Mouse (Mus musculus) testis, adult 2 months (tissue): ENCODE measurements around the gene Lrmp. TPM values are rescaled to one million over a fixed set of nuclear protein-coding genes. Genes with fewer than 3 reads are reported as not detected.

Experiments used
- H3K27ac ChIP-seq: fragments of 200-500 bp; 2 replicates; pipeline ENCODE4 v1.5.1; 2012; ENCODE audit warnings: low read depth, low read length; ENCODE audit not compliant: control insufficient read depth, insufficient read depth
- H3K27me3 ChIP-seq: fragments of 200-500 bp; 2 replicates; pipeline ENCODE4 v1.6.1; 2012; ENCODE audit warnings: mild to moderate bottlenecking, low read length, moderate library complexity; ENCODE audit not compliant: control insufficient read depth, insufficient read depth
- H3K36me3 ChIP-seq: fragments of 200-500 bp; 2 replicates; pipeline ENCODE4 v1.6.1; 2012; ENCODE audit warnings: mild to moderate bottlenecking, low read length; ENCODE audit not compliant: control insufficient read depth, insufficient read depth
- H3K4me1 ChIP-seq: fragments of 200-500 bp; 2 replicates; pipeline ENCODE4 v1.6.1; 2012; ENCODE audit warnings: low read length; ENCODE audit not compliant: control insufficient read depth, insufficient read depth
- H3K4me3 ChIP-seq: fragments of 200-500 bp; 2 replicates; pipeline ENCODE4 v1.5.1; 2012; ENCODE audit warnings: low read depth, mild to moderate bottlenecking, low read length, moderate library complexity, mixed read lengths; ENCODE audit not compliant: control insufficient read depth
- CTCF ChIP-seq: fragments of 200-500 bp; IDR thresholded peaks from 2 replicates; pipeline ENCODE4 v1.5.1; 2012; ENCODE audit warnings: low read depth, mild to moderate bottlenecking, inconsistent platforms, low read length, moderate library complexity; ENCODE audit not compliant: control insufficient read depth, insufficient read depth, insufficient replicate concordance
- POLR2A ChIP-seq: fragments of 200-500 bp; IDR thresholded peaks from 2 replicates; pipeline ENCODE4 v1.6.1; 2012; ENCODE audit warnings: low read depth, mild to moderate bottlenecking, inconsistent platforms, low read length, moderate library complexity; ENCODE audit not compliant: control insufficient read depth
- polyA plus RNA-seq: library from polyadenylated mRNA; depleted of rRNA; stranded (reverse); fragments of >200 nt; gene quantifications from 2 replicates; pipeline ENCODE4 v1.2.3, GENCODE M21; 2012

The Lrmp gene
- polyA plus RNA-seq, 1 experiment, result 2.4 TPM

DNA sequence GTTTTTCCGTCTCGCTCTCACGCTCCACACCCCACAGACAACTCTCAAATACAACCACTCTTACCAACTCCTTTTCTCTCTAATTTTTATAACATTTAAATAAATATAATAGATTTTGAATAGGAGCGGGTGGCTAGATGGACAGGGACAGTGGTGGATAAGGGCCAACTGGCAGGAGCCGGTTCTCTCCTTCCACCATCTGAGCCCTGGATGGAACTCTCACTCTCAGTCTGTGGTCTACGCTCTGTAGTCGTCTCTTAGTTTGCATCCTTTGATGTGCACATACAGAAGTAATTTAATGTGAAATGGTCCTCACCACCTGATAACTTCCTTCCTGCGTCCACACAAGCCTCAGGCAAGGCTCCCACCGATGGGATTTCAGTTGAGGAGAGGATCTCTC lies 39.2 kb upstream of the Lrmp start:
- TF ChIP-seq POLR2A (no peak), CTCF (no peak)
- H3K4me3 ChIP-seq, result no peak overlapping the region
- H3K27me3 ChIP-seq, result no peaks in the 10 kb centered on the region
- H3K36me3 ChIP-seq, result no peaks in the 10 kb centered on the region
- peaks cover 3% of the 10 kb centered on the region; the same call in 1 of the 2 replicates for H3K4me1 ChIP-seq
- no peak overlapping the region for H3K27ac ChIP-seq

DNA sequence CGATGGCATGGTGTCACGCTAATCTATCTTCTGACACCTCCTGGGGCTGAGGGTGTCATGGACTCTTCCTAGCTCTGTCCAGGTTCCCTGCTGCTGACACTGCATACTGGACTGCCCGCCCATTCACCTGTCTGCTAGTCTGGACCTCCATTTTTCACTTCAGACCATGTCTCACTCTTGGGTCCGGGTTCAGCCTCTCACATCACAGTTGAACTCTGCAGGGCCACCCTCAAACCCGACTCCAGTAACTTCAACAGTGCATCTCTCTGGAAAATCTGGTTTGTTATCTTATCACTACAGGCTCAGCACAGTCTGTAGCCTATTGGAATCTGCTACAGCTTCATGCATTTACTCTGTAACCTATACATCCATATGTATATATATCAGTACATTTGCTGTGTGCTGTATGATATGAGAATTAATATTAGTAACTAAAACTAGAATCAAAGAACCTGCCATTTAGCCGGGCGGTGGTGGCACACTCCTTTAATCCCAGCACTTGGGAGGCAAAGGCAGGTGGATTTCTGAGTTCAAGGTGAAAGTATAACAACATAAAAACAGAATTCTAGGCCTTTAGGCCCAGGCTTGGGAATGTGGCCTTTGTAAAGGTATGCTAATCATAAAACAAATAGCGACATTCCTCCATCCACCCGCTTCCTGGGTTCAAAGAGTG lies 36.2 kb upstream of the Lrmp start:
- no peak overlapping the region for H3K4me3 ChIP-seq
- H3K4me1 ChIP-seq, result peaks cover 3% of the 10 kb centered on the region; the same call in 1 of the 2 replicates
- H3K27me3 ChIP-seq, result no peaks in the 10 kb centered on the region
- no peaks in the 10 kb centered on the region for H3K36me3 ChIP-seq
- TF ChIP-seq CTCF, result no peak
- TF ChIP-seq POLR2A, result no peak
- no peak overlapping the region for H3K27ac ChIP-seq

DNA sequence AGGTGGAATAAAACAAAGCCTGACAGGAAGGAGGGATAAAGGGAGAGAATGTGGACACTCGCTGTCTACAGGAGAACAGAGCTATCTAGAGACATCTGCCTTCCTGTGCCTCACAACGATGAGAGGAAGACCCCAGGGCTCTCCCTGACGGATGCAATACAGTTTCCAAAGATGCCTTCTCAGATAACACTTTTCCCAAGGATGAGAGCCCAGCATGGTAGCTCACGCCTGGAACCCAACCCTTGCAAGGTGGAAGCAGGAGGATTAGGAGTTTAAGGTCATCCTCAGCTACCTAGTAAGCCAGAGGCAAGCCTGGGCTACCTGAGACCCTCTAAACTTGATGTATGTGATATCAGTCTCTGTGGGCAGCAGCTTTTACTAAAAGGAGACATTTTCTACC lies 33.7 kb upstream of the Lrmp start:
- no peaks in the 10 kb centered on the region for H3K27me3 ChIP-seq
- H3K4me3 ChIP-seq, result no peak overlapping the region
- no peaks in the 10 kb centered on the region for H3K36me3 ChIP-seq
- H3K27ac ChIP-seq, result no peak overlapping the region
- H3K4me1 ChIP-seq, result no peaks in the 10 kb centered on the region
- no peak for TF ChIP-seq CTCF
- no peak for TF ChIP-seq POLR2A

DNA sequence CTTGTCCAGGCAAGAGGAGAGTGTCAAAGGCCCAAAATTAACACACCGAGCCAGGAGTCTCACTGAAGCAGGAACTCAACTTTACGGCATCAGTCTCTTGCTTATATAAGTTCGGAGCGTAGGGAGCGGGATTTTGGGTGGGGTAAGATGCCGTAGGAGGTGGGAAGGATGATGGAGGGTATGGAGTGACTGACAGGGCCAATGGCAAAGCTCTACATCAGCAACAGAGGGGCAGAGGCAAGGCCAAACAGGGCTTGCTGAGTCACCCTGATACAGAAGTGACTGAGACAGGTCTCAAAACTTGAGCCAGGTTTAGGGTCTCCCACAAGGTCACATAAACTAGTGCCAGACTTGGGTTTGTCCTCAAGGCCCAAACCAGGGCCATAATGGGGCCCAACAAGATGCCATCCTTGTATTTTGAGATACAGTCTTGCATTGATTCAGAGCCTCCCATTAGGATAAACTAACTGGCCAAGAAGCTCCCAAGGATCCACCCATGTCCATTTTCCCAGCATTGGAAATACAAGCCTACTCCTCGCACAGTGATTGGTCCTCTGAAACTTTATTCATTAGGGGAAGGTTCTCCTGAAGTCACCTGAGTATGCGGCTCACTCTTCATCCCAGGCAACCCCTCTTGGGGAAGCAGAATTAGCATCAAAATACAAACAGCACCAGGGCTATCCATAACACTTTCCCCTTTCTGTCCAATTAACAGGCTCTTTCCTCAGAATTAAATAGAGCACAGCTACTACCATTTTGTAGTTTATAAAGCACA lies 30.9 kb upstream of the Lrmp start:
- no peak overlapping the region for H3K27ac ChIP-seq

DNA sequence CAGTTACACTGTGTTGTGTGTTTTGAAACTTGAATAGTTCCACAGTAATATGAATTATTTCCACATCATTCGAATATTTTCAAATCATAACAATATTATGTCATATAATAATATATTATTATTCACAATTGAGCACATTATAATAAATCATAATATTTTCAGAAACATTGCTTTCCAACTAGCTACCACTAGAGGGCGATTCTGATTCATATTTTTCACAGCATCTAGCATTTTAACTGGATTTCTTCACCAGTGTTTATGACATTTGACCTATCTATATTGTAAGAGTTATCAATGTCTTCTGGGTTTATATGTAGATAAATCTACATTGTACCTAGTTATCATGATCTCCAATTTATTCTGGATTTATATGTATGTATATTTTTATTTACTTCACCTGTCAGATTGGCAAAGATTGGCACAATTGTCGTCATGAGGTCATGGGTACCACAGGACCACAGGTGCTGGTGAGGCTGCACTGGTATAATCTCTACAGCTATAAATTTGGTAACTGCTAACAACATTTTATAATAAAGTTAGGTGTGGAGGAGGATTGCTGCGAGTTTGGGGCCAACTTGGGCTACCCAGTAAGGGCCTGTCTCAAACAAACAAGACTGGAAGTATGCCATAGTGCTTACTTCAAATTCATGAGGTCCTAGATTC lies 26.9 kb upstream of the Lrmp start:
- Histone ChIP-seq H3K4me3 (no peak overlapping the region), H3K27ac (no peak overlapping the region), H3K4me1 (no peaks in the 10 kb centered on the region), H3K27me3 (no peaks in the 10 kb centered on the region), H3K36me3 (no peaks in the 10 kb centered on the region)
- no peak for TF ChIP-seq POLR2A
- no peak for TF ChIP-seq CTCF

More for the DNA sequence above, 30.9 kb upstream of the Lrmp start:
- Histone ChIP-seq H3K4me3 (no peak overlapping the region), H3K27me3 (no peaks in the 10 kb centered on the region), H3K4me1 (no peaks in the 10 kb centered on the region), H3K36me3 (no peaks in the 10 kb centered on the region)
- TF ChIP-seq POLR2A (no peak), CTCF (no peak)

DNA sequence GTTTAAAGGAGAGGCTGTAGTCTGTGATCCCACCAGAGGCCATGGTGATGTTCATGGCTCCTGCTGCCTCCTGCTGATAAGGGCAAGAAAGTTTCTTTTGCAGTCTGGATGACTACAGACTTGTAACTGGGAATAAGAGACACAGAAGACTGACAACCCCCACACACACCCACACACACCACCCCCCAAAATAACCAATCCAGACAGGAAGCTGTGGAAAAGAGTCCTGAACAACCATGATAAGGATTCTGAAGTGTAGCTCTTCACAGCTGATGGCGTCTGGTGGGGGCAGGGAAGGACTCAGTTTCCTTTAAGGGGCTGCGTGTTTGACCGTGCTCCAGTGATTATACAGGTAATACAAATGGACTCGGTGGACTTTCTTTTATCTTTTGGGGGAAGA lies 26.1 kb upstream of the Lrmp start:
- no peak overlapping the region for H3K4me3 ChIP-seq
- no peaks in the 10 kb centered on the region for H3K27me3 ChIP-seq
- H3K36me3 ChIP-seq, result no peaks in the 10 kb centered on the region
- no peaks in the 10 kb centered on the region for H3K4me1 ChIP-seq
- TF ChIP-seq CTCF (no peak), POLR2A (no peak)
- no peak overlapping the region for H3K27ac ChIP-seq

DNA sequence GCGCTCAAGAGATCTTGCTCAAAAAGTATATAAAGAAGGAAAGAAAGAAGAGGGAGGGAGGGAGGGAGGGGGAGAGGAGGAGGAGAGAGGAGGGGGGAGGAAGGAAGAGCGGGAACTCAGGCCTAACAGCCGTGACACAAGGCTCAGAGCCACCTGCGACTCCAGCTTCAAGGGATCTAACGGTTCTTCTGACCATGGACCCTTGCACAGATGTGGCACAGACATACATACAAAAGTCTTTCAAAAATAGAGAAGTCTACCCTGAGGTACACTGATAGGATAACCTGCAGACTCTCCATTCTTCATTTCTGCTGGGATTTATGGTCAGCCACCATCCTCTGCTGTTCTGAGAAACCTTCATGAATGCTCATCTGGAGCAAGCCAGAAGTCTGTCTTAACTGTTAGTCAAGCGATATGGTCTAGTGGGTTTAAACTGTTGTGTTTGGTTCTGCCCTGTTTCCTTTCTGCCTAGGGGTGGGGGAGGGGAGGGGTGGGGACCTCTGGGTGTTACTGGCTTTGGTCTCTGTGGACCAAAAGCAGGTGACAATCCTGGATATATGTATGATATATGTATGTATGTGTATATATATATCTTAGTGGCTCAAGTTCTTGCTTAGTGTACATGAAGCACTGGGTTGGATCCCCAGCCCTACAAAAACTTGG lies 25.1 kb upstream of the Lrmp start:
- no peak overlapping the region for H3K4me3 ChIP-seq
- no peaks in the 10 kb centered on the region for H3K27me3 ChIP-seq
- H3K36me3 ChIP-seq, result no peaks in the 10 kb centered on the region
- TF ChIP-seq POLR2A (no peak), CTCF (no peak)
- H3K27ac ChIP-seq, result no peak overlapping the region
- no peaks in the 10 kb centered on the region for H3K4me1 ChIP-seq

DNA sequence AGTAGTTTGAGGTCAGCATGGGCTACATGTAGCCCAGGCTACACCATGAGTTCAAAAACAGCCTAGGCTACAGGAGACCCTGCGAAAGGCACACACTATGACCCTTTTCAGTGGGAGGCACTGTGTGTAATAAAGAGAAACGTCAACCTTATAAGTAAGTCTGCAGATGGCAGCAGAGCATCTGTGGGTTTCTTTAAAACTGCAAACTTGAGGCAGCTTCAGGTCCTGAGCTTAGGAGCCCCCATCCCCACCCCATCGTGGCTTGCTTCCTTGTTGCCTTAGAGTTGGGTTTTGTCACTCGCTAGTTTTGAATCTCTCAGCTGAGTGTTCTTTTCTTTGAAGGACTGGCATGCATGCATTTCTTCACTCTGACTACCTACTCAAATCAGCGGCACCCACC lies 24.5 kb upstream of the Lrmp start:
- TF ChIP-seq CTCF (no peak), POLR2A (no peak)
- Histone ChIP-seq H3K27me3 (no peaks in the 10 kb centered on the region), H3K36me3 (no peaks in the 10 kb centered on the region), H3K4me1 (no peaks in the 10 kb centered on the region), H3K4me3 (no peak overlapping the region), H3K27ac (no peak overlapping the region)
